Mouse (Mus musculus) liver, embryonic 15.5 days (tissue): ENCODE data around the gene Cybrd1. TPM values are rescaled to one million over a fixed set of nuclear protein-coding genes. Genes with fewer than 3 reads are reported as not detected.

ENCODE experiments used
- ATAC-seq: fragments of 200-750 bp; cut with Nextera tagmentation; 2 replicates; pipeline ENCODE4 v1.8.0; 2017; ENCODE audit warnings: moderate number of reproducible peaks, mild to moderate bottlenecking, moderate library complexity; ENCODE audit not compliant: insufficient read depth
- H3K27ac ChIP-seq: fragments of 300-500 bp; sonication (generic); replicated peaks from 2 replicates; pipeline ENCODE4 v1.5.1; 2015; ENCODE audit warnings: mild to moderate bottlenecking, inconsistent platforms
- H3K27me3 ChIP-seq: fragments of 300-500 bp; sonication (generic); 2 replicates; pipeline ENCODE4 v1.6.1; 2015; ENCODE audit warnings: mild to moderate bottlenecking, inconsistent platforms
- H3K36me3 ChIP-seq: fragments of 300-500 bp; sonication (generic); replicated peaks from 2 replicates; pipeline ENCODE4 v1.6.1; 2015; ENCODE audit warnings: moderate library complexity, mild to moderate bottlenecking, inconsistent platforms
- H3K4me1 ChIP-seq: fragments of 300-500 bp; sonication (generic); replicated peaks from 2 replicates; pipeline ENCODE4 v1.6.1; 2015; ENCODE audit warnings: inconsistent platforms
- H3K4me2 ChIP-seq: fragments of 300-500 bp; sonication (generic); 2 replicates; pipeline ENCODE4 v1.6.1; 2015; ENCODE audit warnings: moderate library complexity, mild to moderate bottlenecking, inconsistent platforms
- H3K4me3 ChIP-seq: fragments of 300-500 bp; sonication (generic); replicated peaks from 2 replicates; pipeline ENCODE4 v1.5.1; 2015; ENCODE audit warnings: mild to moderate bottlenecking, inconsistent platforms
- H3K9ac ChIP-seq: fragments of 300-500 bp; sonication (generic); 2 replicates; pipeline ENCODE4 v1.6.1; 2015; ENCODE audit warnings: moderate library complexity, mild to moderate bottlenecking, inconsistent platforms
- H3K9me3 ChIP-seq: fragments of 300-500 bp; sonication (generic); replicated peaks from 2 replicates; pipeline ENCODE4 v1.6.1; 2016; ENCODE audit warnings: inconsistent platforms
- WGBS: fragments of 180-500 bp; shearing (Covaris S2); methylation state at CpG from one replicate; pipeline ENCODE4 v1.1.7; 2015; ENCODE audit warnings: mixed read lengths; ENCODE audit not compliant: insufficient replicate concordance; 5-methylcytosine and 5-hydroxymethylcytosine counted together
- polyA plus RNA-seq: library from polyadenylated mRNA; unstranded; fragments of >200 nt; fragmentation: Nextera tagmentation; extraction: Ambion mirVana; gene quantifications from 2 replicates; pipeline ENCODE4 v1.2.1, GENCODE M21; 2015

The Cybrd1 gene
- polyA plus RNA-seq, 1 experiment from 2014 or later: 1.1 TPM

DNA sequence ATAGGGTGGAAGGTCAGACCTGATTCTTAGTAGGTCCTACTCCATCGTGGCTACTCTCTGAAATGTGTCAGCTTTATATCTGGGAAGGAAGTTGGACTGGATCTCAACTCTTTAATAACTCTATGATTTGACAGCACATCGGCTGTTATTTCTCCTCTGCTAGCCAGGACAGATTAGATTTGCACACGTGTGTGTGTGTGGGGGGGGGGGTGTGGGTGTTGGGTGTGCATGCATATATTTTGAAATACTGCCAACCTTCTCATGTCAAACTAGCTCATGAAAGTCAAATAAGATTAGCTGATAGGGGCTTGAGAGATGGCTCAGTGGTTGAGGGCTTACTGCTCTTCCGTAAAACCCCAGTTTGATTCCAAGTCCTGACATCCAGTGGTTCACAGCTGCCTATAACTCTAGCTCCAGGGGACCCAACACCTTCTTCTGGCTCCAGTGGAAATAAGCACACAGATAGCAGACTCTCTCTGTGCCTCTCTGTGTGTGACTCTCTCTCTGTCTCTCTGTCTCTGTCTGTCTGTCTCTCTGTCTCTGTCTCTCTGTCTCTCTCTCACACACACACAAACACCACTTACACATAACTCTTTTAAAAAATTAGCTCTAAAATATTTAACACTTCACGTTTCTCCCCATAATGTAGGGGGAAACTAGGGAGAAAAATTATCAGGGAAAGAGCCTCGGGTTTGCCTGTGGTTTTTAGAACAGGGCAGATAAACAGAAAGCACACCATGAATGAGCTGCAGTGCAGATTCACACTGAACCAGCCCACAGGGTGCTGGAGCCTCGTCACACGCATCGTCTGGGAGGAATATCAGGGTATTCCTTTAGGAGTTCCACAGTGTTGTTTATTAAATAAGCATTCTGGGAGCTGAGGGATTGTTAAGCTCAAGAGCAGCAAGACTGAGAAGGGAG is 58.9 kb downstream of the Cybrd1 start:
- WGBS: 27% methylated on average over 9 of the region's 9 CpGs
- 0 out of 2 replicates have a peak, but pooled peaks cover 7% of the 10 kb centered on the region for H3K27me3 ChIP-seq
- H3K4me2 ChIP-seq: 0 out of 2 replicates have a peak overlapping the region, but pooled peaks have one; percentile 3
- H3K4me3 ChIP-seq: no peak overlapping the region
- no peaks in the 10 kb centered on the region for H3K9me3 ChIP-seq
- H3K4me1 ChIP-seq: peaks cover 14% of the 10 kb centered on the region
- no peak overlapping the region for H3K27ac ChIP-seq
- no peak for ATAC-seq
- H3K9ac ChIP-seq: no peak overlapping the region
- no peaks in the 10 kb centered on the region for H3K36me3 ChIP-seq

DNA sequence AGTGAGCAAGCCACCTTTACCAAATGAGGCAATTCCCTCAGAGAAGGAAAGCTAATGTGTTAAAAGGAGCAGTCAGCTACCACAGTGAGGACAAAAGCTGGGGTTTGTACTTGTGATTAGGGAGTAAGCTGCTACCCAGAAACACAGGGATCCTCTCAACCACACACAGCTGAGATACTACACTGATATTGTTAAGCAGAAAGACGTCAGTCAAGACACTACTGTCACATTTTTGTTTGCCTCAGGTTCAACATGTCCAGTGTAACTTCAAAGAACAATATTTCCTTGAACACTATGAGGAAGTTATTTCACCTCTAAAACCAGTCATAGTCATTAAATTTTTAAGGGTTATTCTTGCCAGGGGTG is 59.5 kb downstream of the Cybrd1 start:
- Histone ChIP-seq H3K9me3 (no peaks in the 10 kb centered on the region), H3K4me2 (0 out of 2 replicates have a peak overlapping the region, but pooled peaks have one; percentile 3), H3K27me3 (0 out of 2 replicates have a peak, but pooled peaks cover 7% of the 10 kb centered on the region), H3K36me3 (no peaks in the 10 kb centered on the region), H3K9ac (no peak overlapping the region), H3K27ac (no peak overlapping the region), H3K4me1 (peaks cover 14% of the 10 kb centered on the region), H3K4me3 (no peak overlapping the region)
- 18% methylated on average over 1 of the region's 1 CpGs for WGBS
- ATAC-seq: no peak

DNA sequence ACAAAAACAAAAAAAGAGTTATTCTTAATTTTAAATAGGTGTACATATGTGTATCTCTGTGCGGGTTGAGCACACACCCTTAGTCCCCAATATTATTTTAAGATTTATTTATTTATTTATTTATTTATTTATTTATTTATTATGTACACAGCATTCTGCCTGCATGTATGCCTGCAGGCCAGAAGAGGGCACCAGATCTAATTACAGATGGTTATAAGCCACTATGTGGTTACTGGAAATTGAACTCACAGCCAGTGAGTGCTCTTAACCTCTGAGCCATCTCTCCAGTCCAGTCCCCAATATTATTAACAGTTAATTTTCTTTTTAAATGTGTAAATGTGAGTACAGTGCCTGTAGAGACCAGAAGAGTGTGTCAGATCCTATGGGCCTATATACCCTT is 60.0 kb downstream of the Cybrd1 start:
- no peak for ATAC-seq
- 67% methylated on average over 1 of the region's 1 CpGs for WGBS
- Histone ChIP-seq H3K4me2 (no peak overlapping the region), H3K27me3 (0 out of 2 replicates have a peak, but pooled peaks cover 7% of the 10 kb centered on the region), H3K9ac (no peak overlapping the region), H3K4me3 (no peak overlapping the region), H3K36me3 (no peaks in the 10 kb centered on the region), H3K9me3 (no peaks in the 10 kb centered on the region), H3K27ac (no peak overlapping the region), H3K4me1 (peaks cover 14% of the 10 kb centered on the region)

DNA sequence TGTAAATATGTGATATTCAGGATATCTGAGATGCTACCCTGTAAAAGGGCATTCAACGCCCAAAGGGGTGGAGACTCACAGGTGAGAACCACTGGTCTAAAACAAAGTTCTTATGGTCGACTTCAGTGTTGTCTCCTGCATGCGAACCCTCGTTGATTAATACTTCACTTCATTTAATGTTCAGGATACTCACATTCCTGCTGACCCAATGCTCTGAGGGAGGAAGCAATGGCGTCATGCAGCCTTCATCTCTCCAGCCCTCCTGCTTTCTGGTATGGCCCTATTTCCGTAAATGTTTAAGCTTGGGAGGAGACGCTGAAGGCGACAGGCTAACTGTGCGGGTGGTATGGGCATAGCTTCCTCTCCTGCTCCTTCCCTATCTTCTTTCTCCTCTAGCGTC is 62.0 kb downstream of the Cybrd1 start:
- Histone ChIP-seq H3K27me3 (peaks cover 7% of the 10 kb centered on the region; the same call in 1 of the 2 replicates), H3K4me2 (no peak overlapping the region), H3K27ac (no peak overlapping the region), H3K9ac (no peak overlapping the region), H3K4me1 (peaks cover 8% of the 10 kb centered on the region), H3K9me3 (no peaks in the 10 kb centered on the region), H3K4me3 (no peak overlapping the region), H3K36me3 (no peaks in the 10 kb centered on the region)
- 65% methylated on average over 10 of the region's 10 CpGs for WGBS
- ATAC-seq: no peak

DNA sequence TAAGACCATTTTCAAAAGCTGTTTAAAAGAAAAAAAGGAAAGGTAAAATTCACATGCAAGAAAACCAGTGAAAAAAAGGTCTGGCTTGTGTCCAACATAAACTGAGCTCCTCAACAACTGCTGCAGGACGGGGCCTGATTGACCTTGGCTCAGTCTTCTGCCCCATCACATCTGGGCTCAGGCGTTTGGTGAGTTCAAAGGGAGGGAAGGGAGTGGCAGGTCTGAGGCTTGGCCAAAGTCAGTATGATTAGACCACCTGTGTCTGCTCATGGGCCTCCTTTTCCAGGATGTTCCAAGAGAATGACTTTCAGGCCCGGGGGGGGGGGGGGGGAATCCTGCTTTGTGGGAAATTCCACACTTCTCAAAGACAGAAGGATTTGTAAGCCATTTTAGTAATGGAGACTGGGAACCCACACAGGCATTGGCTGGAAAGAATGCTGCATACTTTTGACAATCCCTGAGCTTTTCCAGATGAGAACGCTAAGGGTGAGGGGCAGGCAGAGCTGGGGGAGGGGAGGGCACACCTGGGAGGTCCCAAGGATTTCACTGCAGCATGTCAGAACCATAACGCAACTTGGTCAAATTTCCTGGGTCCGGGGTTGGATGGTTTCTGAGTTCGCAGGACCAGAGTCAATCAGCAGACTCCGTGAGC is 63.0 kb downstream of the Cybrd1 start:
- peaks cover 7% of the 10 kb centered on the region; the same call in 1 of the 2 replicates for H3K27me3 ChIP-seq
- no peaks in the 10 kb centered on the region for H3K36me3 ChIP-seq
- H3K4me3 ChIP-seq: no peak overlapping the region
- no peak overlapping the region for H3K9ac ChIP-seq
- 52% methylated on average over 8 of the region's 8 CpGs for WGBS
- no peak overlapping the region for H3K4me2 ChIP-seq
- no peaks in the 10 kb centered on the region for H3K9me3 ChIP-seq
- peaks cover 8% of the 10 kb centered on the region for H3K4me1 ChIP-seq
- no peak overlapping the region for H3K27ac ChIP-seq
- no peak for ATAC-seq

DNA sequence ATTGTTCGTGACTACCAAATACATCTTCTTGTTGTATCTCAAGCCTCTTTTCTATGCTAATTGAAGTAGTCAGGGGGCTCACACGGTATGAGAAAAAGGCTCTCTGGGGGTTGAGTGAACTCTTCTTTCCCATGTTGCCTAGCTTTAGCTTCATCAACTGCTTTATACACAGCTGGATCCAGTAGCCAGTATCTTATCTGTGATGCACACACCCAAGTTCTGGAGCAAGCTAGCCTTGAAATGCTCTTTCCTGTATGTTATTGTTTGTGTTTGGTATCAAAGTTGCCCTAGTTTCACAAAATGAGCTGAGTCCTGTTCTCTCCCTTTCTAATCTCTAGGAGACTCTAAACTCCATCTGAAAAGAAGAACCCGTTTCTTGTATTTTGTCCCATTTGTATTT is 70.2 kb downstream of the Cybrd1 start:
- Histone ChIP-seq H3K27me3 (peaks cover 30% of the 10 kb centered on the region), H3K36me3 (no peaks in the 10 kb centered on the region), H3K4me1 (peaks cover 21% of the 10 kb centered on the region), H3K27ac (peak overlapping the region; percentile 35; the same call in 1 of the 2 replicates), H3K4me2 (peak overlapping the region; percentile 21; the same call in 1 of the 2 replicates), H3K9me3 (no peaks in the 10 kb centered on the region), H3K9ac (no peak overlapping the region), H3K4me3 (no peak overlapping the region)
- WGBS: 33% methylated on average over 3 of the region's 3 CpGs
- ATAC-seq: peak; percentile 80

DNA sequence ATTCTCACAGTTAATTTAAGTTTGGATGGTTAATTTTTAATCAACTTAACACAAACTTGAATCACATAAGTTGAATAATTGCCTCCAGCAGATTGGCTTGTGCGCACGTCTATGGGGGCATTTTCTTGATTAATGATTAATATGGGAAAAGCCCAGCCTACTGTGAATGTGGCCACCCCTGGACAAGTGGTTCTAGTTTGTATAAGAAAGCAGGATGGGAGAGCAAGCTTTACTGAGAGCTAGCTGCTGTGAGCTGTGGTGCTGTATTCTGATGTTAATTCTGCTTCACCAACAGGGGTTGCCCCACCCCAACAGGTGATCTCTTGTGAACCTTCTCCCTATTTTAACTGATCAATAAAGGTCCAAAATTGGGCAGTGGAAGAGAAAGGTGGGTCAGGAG is 71.1 kb downstream of the Cybrd1 start:
- H3K4me3 ChIP-seq: no peak overlapping the region
- peaks cover 21% of the 10 kb centered on the region for H3K4me1 ChIP-seq
- no peak for ATAC-seq
- no peak overlapping the region for H3K4me2 ChIP-seq
- peaks cover 33% of the 10 kb centered on the region for H3K27me3 ChIP-seq
- H3K9me3 ChIP-seq: no peaks in the 10 kb centered on the region
- 58% methylated on average over 2 of the region's 2 CpGs for WGBS
- no peak overlapping the region; the same call in 1 of the 2 replicates for H3K27ac ChIP-seq
- H3K9ac ChIP-seq: no peak overlapping the region
- H3K36me3 ChIP-seq: no peaks in the 10 kb centered on the region

DNA sequence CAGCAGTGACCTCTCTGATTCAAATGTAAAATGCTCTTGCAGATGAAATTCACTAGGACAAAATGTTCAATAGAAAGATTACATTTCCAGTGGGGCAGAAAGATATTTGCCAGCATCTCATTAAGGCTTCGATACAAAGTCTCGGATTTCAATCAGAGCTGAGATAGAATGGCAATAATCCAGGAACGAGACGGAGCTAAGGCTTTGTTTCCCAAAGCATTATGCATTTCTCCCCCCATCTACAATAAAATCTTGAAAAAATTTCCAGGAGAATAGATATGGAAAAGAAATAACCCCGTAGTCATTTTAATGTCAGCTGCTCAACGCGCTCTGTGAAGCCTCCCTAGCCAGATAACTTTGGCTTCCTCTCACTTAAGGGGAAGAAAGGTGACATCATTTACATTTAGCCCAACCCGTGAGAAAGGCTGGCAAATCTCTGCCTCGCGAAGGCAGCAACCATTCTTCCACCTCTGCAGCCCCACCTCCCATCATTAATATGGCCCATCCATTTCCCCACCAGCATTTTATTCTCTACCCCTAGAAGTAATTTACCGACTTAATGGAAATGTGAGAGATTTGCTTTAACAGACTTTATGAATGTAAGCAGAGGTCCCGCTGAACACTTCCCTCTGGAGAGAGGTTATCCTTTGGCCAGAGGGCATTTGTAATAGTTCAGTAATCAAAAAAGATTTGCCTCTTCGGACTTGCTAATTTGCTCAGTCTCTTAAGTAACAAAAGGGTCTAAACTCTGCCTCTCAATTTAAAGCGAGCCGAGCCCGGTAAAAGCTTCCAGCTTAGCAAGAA is 73.9 kb downstream of the Cybrd1 start:
- H3K9me3 ChIP-seq: no peaks in the 10 kb centered on the region
- H3K4me2 ChIP-seq: no peak overlapping the region
- peaks cover 21% of the 10 kb centered on the region for H3K4me1 ChIP-seq
- H3K36me3 ChIP-seq: no peaks in the 10 kb centered on the region
- H3K27ac ChIP-seq: no peak overlapping the region
- WGBS: 42% methylated on average over 16 of the region's 16 CpGs
- ATAC-seq: no peak
- no peak overlapping the region for H3K9ac ChIP-seq
- no peak overlapping the region for H3K4me3 ChIP-seq
- H3K27me3 ChIP-seq: peaks cover 33% of the 10 kb centered on the region

DNA sequence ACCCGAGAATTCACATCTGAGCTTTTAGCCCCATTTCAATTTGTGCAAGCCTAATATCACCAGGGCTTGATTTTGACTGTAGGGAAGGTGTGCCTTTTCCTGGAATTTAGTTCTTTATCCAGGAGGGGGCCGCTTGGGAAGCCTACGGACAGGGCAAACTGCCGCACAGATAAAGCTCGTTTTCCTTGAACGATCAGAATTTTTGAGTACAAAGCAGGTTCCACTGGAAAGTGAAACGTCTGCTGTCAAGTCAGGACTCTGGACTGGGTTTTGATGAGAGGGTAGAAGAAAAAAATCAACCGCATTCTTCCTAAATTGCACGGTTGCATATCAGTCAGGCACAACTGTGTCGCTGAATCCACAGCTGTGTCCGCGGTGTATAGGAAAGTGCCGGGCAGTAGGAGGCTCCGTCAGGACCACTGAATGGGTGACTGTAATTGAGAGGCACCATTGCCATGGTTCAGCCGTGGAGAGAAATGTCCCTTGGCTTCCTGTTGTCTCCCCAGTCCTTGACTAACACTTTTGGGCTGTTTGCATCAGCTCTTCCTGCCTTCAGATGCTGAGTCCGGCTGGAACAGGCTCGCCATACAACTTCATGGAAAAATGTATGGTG is 74.6 kb downstream of the Cybrd1 start:
- Histone ChIP-seq H3K4me1 (peaks cover 19% of the 10 kb centered on the region), H3K4me2 (no peak overlapping the region), H3K9ac (no peak overlapping the region), H3K36me3 (no peaks in the 10 kb centered on the region), H3K27ac (no peak overlapping the region), H3K4me3 (no peak overlapping the region), H3K27me3 (peaks cover 34% of the 10 kb centered on the region), H3K9me3 (no peaks in the 10 kb centered on the region)
- ATAC-seq: no peak
- WGBS: 53% methylated on average over 17 of the region's 17 CpGs
